Mouse (Mus musculus): Measurements from ENCODE around the gene Suclg2.
"Not testable (repeated sequence)": the region's sequence is repeated elsewhere in the genome, so short reads cannot be mapped to it uniquely, and the experiment has no call there.

The Suclg2 gene

DNA sequence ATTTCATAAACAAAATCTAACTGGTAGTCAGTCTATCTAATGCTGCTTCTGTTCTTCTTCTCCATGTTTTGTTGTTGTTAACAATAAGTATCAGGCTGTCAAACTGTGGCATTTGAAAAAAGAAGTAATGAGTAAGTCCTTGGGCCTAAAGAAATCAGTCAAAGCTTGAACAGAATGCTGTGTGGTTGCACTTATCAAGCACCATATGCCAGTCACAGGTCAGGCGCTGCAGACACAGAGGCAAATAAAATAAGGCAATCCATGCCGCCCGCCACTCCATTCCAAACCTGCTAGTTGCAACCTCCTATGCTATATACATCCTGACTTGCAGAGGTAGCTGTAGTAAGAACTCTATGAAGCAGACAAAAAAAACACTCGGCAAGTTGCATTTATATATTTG lies 100.2 kb downstream of the Suclg2 start:
- no peak for DNase-seq

DNA sequence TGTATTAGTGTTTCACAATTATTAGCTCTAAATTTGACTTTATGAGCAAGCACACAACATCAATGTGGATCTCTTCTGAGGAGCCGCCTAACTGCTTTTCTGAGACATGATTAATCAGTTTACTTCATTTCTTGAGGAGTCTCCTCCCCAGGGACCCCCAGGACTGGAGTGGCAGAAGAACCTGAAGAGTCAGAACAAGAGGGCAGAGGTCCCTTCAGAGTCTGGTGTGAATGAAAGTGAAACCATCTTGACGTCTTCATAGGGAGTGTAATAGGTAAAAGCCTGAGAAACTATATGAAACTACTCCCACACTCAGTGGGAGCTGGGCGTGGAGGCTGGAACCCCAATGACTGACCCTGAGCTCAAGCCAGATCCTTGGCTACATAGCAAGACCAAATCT lies 105.4 kb downstream of the Suclg2 start:
- no peak for DNase-seq

DNA sequence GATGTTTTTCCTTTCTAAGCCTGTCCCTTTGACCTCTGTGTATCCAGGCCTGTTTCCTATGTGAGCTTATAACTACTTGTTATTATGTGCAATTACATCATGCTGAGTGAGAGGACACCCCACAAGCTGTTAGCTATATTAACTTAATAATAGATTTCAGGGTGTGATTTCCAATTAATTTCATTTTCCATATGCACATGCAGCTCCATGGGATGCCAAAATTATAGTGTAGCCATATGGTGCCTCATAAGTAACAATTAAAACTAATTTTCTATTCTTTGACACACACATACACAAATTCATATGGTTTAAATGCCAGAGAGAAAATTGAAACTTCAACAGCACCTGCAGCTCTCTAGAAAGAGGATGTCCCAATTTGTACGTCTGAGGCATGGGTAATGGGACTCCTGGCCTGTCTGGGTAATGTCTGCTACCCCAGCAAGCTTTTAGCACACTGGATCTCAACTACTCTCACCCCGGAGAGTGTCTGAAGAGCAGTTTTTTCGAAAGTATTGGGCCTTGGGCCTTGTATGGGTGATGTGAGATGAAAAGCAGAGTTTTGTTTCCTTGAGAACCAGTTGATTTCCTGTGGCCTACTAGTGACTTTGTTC lies 106.1 kb downstream of the Suclg2 start:
- no peak for DNase-seq

DNA sequence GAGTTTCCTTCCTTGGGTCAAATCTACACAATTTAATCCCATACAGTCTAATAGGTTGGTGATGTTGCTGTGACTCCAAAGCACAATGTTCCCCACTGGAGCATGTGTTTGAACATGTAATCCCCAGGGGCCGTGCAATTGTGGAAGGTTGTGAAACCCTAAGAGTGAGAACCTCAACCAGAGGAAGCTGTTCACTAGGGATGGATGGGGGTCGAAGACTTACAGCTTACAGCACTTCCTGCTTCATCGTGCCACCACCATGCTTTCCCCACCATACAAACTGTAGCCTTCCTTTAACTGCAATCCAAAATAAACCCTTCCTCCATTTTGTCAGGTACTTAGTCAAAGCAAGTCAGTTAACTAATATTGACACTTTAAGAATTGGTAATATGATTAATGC lies 107.5 kb downstream of the Suclg2 start:
- DNase-seq = no peak

DNA sequence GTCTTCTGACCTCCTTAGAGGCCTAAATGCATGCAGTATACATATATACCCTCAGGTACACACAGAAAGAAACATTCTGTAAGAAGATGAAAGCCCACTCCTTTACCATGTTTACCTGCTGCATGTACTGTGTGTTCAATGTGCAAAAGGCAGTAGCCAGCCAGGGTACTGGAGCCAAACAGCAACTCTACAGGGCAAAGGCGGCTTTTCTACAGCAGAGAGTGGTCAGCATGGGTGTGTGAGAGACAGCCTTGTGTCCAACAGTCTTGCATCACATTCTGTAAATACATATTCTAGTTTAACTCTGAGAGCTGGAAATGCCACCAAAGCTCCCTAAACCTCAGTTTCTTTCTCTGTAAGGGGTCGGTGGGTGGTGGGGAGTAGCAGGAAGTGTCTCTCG lies 110.5 kb downstream of the Suclg2 start:
- no peak for DNase-seq

DNA sequence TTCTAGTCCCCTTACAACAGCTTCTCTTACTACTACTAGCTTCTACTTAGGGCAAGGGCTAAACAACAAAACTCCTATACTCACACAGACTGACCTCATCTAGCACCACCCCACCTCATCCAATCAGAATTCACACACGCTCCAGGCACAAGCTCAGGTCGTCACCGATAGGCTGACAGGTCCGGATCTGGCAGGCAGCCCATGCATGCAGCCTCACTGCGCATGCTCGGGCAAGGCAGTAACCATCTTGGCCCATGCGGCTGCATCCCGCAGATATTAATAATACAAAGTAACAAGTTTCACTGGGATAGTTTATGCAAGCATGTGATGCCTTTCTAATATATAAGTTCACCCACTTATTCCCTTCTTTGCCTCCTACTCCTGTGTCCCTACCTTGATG lies 117.9 kb downstream of the Suclg2 start:
- DNase-seq = not testable (repeated sequence)

DNA sequence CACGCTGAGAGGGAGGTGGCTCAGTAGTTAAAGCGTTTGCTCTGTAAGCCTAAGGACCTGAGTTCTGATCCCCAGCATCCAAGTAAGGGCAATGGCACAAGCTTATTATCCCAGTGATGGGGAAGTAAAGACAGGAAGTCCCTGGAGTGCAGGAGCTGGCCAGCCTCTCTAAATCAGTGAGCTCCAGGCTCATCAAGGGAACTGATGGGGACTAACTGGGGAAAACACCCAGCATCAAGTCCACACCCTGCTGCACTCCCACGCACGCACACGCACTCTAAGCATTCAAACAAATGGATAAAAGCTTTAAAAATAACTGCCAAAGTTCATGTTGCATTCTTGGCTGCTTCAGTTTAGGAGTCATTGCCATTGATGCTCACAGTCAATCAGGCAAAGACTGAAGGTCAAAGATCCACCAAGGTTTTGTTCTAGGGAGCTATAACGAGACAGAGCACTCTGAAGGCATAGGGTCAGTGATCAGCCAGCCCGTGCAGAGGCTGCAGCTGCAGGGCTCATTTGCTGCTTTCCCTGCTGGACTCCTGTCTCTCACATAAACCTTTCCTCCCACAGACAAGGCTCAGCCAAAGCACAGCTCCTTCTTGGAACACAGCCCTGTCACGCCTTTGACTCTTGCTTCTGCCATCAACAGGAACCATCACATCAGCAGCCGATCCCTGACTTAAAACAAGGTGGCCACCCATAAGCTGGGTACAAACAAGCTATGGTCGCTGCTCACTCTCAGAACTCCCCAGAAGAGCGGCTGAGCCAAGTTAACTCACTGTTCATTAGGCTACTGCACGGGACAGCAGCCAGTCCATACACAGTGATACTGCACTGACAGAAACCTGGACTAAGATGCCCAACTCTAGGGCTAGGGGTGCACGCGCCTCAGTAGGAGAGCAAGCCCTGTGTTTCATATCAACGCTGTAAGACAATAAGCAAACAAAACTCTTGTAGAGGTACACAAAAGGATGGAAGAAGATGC lies 121.5 kb downstream of the Suclg2 start:
- no peak for DNase-seq

DNA sequence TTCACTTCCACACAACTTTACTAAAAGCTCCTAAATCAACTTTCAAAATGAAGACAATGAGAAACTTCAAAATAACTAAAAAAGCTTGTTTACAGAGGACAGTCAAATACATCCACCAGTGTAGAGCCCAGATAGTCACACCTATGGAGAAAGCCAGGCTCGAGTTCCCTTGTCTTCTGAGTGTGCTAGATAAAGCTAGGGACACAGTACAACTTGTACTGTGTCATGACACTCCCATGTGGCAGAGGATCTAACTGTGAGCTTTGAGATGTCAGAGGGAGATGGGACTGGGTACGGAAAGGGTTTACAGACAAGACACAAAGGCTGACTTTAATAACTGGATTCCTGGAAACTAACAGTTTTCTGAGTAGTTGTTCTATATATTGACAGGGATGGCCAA lies 122.7 kb downstream of the Suclg2 start:
- DNase-seq = no peak

DNA sequence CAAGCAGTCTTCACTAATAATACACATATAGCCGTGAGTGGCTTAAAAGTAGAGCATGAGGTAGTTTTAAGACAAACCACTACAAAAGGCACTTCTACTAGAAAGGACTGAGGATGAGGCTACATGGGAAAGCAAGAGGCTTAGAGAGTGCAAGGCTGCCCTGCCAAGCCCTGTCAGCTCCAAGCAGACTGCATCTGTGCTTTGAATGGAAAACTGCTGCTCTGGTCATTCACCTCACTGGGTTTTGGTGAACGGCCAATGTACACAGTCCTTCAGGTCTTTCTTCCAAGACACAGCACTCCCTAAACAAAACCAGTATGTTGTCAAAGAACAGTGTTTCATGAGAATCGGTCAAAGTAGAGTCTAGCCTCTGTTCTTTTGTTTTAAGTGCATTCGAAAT lies 124.4 kb downstream of the Suclg2 start:
- DNase-seq = peak in 1 of 2 experiments; percentile 9

DNA sequence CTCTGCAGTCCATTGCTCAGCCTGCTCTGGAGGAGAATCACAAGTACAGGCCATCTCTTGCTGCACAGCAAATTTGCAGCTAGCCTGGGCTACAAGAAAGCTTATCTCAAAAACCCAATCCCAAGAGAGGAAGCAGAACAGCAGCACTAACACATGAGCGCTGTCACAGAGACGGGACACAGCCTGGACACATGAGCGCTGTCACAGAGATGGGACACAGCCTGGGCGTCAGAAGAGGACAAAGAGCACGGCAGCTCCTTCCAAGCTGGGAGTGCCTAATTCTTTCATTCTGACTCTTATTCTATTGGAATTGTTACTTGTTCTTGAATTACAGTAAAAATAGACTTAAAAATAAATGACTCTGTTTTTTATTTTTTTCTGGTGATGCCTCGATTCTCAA lies 126.2 kb downstream of the Suclg2 start:
- DNase-seq = no peak

DNA sequence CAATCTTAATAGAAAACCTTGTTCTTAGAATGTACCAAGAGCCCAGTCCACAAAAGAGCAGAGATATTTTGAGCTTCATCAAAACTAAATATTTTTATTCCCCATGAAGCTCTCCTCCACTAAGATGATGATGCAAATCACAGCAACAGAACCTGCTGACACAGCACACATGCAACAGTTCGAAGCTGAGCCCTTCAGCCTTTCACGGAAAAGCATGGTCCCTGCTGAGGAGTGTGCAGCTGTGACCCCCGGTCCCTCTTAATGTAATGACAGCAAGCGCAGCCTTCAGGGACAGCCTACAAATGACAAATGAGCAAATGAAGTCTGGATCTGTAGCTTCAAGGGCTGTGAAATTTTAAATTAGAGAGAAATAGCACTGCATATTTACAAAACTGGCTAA lies 128.1 kb downstream of the Suclg2 start:
- no peak for DNase-seq

DNA sequence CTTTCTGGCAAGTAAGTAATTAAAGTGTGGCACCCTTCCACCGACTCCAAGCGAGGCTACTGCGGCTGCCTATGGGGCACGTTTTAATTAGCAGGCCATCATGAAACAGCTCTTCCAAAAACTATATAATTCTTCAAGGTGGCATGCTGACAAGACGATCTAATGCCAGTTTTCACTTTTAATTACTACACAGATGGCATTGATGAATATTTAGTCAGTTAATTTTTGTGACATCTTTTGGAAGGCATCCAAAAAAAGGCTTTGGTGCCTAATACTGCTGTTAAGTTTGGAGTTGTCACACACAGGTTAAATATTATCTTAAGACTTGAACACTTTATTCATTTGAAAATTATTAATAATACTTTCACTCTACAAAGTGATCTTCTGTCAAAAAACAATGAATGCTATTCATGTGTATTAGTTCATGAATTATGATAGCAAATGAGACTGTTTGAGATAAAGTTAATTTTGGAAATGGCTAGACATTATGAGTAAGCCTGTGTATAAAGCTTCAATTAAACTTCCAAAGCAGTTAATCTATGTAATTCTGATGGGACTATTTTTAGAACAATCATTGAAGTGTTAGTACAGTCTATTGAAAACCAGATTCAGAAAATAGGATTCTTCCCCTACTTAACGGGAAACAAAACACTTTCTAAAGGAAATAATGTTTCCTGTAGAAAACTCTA lies 131.3 kb downstream of the Suclg2 start:
- no peak for DNase-seq

DNA sequence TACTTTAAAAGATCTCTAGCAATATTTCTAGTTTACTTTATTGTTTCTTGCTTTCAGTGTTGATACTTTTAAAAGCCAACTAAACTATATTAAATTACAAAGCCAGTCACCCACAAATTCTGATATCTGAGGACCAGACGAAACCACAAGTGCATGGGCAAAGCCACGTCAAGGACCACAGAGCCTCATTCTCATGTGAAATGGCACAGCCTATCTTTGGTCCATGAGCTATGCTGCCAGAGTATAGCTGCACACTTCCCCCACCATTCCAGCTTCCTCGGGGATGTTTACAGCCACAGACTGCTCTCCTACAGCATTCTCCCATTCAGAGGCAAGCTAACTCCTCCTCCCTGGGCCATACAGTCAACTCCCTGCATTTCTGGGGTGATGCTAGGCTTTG lies 136.7 kb downstream of the Suclg2 start:
- no peak for DNase-seq

DNA sequence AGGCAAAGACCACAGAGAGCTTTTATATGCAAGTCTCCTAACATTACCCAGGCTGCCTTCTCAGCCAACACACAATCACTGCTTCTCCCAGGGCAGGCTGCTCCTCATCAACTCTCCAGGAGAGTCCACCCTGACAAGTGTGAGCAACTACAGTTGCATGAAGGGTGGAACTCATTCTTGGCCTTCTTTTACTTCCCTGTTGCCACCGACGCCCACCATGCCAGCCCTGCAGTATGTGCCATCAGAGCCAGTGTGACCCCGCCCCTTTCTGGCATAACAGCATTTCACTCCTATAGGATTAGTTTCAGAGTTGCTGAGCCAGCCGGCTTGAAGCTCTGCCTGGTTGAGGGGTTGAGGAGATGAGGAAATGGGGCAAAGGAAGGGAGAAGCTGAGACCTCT lies 138.8 kb downstream of the Suclg2 start:
- no peak for DNase-seq

DNA sequence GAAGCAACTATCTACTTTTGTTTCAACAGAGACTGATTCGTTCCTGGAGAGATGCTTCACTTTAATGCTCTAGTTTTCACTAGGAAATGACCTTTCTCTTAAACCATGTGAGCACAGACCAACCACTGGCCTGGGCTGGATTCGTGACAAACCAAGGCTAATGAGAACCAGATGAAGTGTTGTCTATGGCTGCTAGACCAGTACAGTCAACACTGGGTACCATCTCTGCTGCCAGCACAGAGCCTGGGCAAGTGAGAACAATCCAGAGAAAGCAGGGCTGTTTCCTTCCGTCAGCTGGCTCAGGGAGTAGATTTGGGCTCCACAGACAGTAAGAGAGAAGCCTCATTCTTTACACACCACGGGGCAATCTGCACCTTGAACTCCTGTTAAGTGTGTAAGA lies 143.1 kb downstream of the Suclg2 start:
- no peak for DNase-seq

DNA sequence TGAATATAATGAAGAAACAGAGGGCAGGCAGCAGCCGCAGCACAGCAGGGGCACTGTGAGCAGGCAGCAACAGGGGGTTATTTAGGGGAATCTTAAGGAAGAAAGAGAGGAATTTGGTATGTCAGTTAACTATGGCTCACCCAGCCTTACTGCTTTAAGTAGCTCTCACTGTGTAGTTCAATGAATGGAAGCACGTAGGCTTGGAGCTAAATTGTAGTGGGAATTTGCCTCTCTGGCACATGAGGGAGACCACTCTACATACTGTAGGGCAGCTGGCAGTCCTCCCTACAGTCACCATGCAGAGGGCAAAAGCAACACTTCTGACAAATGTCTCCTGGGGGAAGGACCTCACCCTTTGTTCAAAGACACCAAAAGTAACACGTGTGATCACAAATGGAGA lies 143.7 kb downstream of the Suclg2 start:
- DNase-seq = no peak

DNA sequence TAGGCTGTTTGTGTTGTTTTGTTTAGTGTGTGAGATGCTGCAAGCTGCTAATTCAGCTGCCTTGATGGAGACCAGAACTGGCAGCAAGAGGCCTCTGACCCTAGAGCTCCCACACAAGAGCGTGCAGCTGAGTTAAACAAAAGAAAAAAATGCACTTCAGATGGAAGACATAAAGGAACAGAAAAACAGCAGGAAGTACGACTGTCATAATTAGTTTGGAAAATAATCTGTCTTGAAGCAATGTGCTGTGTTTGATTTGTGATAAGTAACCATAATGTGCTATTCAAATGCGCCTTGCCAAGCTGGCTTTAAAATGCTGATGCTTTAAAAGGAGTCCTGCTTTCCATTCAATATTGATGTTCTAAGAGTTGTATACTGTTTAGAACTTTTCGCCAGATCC lies 144.2 kb downstream of the Suclg2 start:
- DNase-seq = no peak

DNA sequence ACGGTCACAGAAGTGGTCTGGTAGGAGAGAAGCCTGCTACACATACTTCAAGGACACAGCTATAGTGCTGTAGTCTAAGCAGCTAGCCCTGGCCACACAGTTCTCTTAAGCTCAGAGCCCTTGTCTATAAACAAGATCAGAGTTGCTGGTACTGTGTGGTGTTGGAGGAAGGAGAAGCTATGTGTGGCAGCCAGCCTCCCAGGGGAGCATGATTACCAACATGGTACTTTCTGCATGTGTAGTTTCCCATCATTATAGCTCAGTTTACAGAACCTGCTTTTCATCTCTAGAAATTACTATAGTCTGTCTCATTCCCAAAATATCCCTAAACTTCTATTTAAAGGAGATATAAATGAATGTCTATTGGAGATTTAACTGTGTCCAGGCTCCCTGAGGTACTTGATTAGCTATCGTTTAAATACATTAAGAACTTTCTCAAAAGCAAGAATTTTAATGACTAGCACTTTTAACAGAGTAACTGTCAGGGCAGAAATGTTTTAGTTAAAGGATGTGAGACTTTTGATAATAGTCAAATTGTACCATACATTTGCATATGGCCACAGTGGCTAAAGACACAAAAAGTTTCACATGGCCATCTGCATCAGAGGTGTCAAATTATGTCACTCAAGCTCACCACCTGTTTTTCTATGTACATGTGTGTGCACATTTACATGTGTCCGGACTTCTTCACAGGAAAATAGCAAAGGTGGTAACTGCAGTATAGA lies 145.4 kb downstream of the Suclg2 start:
- no peak for DNase-seq

DNA sequence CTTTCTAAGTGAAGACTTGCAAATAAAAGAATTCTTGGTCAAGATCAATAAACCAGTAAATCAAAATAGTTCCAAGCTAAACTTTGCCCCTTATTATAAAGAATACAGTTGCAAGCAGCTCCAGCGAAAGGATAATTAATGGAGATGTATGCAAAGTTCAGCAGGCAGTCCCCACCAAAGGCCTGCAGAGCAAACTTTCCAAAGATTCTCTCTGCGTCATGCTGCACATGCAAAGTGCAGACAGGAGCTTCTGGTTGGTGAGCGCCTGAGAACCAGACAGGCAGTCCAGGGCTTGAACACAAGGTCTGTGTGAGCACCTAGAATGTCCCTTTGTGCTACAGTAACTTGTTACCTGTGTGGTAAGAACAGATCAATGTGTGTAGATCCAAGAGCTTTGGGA lies 147.0 kb downstream of the Suclg2 start:
- no peak for DNase-seq

DNA sequence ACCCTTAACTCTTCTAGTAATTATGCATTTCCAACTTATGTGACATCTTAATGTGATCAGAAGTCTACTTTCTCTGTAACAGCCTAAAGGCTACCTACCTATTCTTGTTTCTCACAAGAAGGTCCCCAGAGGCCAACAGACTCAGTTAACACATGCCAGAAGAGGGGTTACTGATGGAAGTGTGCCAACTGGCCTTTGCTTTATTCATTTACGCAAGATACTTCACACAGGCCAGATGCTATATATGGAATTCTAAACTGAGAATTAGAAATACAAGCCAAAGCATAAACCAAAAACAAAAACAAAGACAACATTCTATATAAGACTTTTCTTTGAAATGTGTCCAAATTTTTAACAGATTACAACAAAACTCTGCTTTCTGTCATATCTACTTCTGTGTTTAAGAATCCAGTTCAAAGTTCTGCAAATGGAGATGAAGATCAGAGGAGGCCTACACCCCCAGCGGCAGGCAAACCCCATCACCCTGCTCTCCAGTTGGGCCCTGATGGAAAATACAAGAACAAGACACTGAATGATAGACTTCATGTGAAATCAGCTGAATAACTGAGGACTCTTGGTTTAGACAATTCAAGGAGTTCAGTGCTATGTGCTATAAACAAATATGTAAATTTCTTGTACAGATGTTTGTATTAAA lies 155.1 kb downstream of the Suclg2 start:
- DNase-seq = no peak

DNA sequence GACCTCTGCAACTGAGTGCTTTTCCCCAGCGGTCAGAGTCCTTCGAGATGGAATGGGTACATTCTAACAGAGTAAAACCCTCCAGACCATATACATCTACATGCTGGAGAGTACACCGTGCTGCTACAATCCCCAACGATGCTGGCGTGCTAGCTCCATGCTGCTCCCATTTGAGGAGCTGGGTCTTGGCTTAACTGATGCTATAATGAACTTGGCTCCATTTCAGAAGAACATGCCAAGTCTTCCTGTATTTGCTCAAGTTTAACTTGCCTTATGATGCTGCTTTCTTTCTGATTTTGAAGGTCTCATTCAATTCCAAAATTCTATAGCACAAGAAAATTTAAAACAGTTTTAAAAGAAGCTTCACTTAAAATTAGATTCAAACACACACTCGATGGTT lies 162.3 kb downstream of the Suclg2 start:
- DNase-seq = no peak

DNA sequence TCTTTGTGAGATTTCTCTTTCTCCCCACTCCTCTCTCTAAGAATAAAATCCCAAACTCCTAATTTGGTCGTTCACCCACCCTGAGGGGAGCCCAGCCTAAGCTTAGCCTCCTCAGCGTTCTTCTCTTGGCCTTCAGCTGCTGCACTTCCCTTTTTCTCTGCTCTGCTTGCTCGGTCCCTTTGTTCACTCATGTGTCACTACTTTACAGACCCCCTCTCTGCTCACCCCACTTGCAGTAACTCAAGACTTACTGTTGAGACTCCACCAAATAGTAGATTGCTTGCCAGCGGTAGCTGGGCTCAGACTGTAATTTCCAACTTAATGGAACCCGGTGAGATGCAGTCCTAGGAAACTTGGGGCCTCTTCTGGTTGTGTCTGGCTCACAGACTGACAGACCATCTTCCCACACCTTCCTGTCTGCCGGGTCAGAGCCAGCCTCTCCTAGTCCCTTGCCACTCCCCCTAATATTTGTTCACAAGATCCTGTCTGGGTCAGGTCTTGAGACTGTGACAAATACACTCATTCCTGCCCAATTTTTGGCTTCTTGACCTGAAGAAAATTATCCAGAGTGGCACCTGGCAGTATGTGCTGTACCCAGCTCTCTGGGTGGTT lies 166.2 kb downstream of the Suclg2 start:
- DNase-seq = no peak

Data from cerebellum, postnatal 25 days (tissue).